Mouse (Mus musculus) ES-E14 (cell line): ENCODE measurements around the gene Unc13d. TPM values are rescaled to one million over a fixed set of nuclear protein-coding genes. Genes with fewer than 3 reads are reported as not detected.

ENCODE experiments used
- DNase-seq: peaks from one replicate; pipeline ENCODE4 v3.0.0-alpha.2; 2013; ENCODE audit warnings: low read depth, low spot score
- H3K27ac ChIP-seq: 2 replicates; pipeline ENCODE4 v1.5.1; 2012; ENCODE audit warnings: low read depth, mild to moderate bottlenecking, low read length, moderate library complexity, mixed read lengths; ENCODE audit not compliant: poor library complexity, insufficient read depth, severe bottlenecking
- H3K36me3 ChIP-seq: 2 replicates; pipeline ENCODE4 v1.6.1; 2012; ENCODE audit warnings: mild to moderate bottlenecking, low read length, moderate library complexity, mixed read lengths; ENCODE audit not compliant: control insufficient read depth, poor library complexity, insufficient read depth, severe bottlenecking
- H3K4me1 ChIP-seq, 2 experiments: fragments of 150-350 bp in 1 of 2; sonication (generic) in 1 of 2; 2 replicates each; pipeline ENCODE4 v1.6.1; 2012; ENCODE audit warnings: low read length in 2 of 2, mild to moderate bottlenecking in 1 of 2, mixed read lengths in 1 of 2; ENCODE audit not compliant: control insufficient read depth in 2 of 2, insufficient read depth in 2 of 2, poor library complexity in 1 of 2
- H3K4me3 ChIP-seq, 2 experiments: fragments of 150-350 bp in 1 of 2; sonication (generic) in 1 of 2; 2 replicates each; pipeline ENCODE4 v1.5.1; 2012; ENCODE audit warnings: low read length in 2 of 2, low read depth in 1 of 2, mild to moderate bottlenecking in 1 of 2, mixed read lengths in 1 of 2; ENCODE audit not compliant: insufficient read depth in 1 of 2, poor library complexity in 1 of 2, severe bottlenecking in 1 of 2
- H3K9ac ChIP-seq: 2 replicates; pipeline ENCODE4 v1.6.1; 2012; ENCODE audit warnings: low read depth, mild to moderate bottlenecking, low read length, mixed read lengths; ENCODE audit not compliant: poor library complexity, insufficient read depth, severe bottlenecking
- H3K9me3 ChIP-seq: fragments of 150-350 bp; sonication (generic); 2 replicates; pipeline ENCODE4 v1.6.1; 2012; ENCODE audit warnings: low read depth, mild to moderate bottlenecking, low read length; ENCODE audit not compliant: control insufficient read depth, insufficient read depth
- CHD2 ChIP-seq: IDR thresholded peaks from 2 replicates; pipeline ENCODE4 v1.6.1; 2014; ENCODE audit warnings: mild to moderate bottlenecking, low read depth, low read length, inconsistent platforms
- HCFC1 ChIP-seq: IDR thresholded peaks from 2 replicates; pipeline ENCODE4 v1.6.1; 2012; ENCODE audit warnings: low read length, inconsistent platforms, borderline replicate concordance; ENCODE audit not compliant: insufficient read depth
- MAFK ChIP-seq: IDR thresholded peaks from 2 replicates; pipeline ENCODE4 v1.6.1; 2014; ENCODE audit warnings: mild to moderate bottlenecking, low read depth, low read length, inconsistent platforms; ENCODE audit not compliant: insufficient read depth
- ZC3H11A ChIP-seq: IDR thresholded peaks from 2 replicates; pipeline ENCODE4 v1.6.1; 2012; ENCODE audit warnings: low read depth, mild to moderate bottlenecking, inconsistent platforms, low read length, borderline replicate concordance
- ZNF384 ChIP-seq: IDR thresholded peaks from 2 replicates; pipeline ENCODE4 v1.6.1; 2012; ENCODE audit warnings: low read depth, low read length, inconsistent platforms
- in situ Hi-C, 2 experiments: fragments of 600-800 bp; cut with MboI; formaldehyde crosslinking; loops; one replicate each; pipeline ENCODE4 v1.15.1; 2025; ENCODE audit warnings: low sequenced_read_pairs in 2 of 2, inconsistent platforms in 1 of 2; ENCODE audit not compliant: unreplicated experiment in 2 of 2
- total RNA-seq: library from RNA; depleted of rRNA; stranded (reverse); fragments of 300-350 nt; gene quantifications from 2 replicates; pipeline ENCODE4 v1.2.3, GENCODE M21; 2012; rRNA removed

Unc13d gene
- total RNA-seq, 1 experiment, result 13.3 TPM

- peaks cover 3% of the 10 kb centered on the region; the same call in 1 of the 2 replicates for H3K36me3 ChIP-seq
- H3K27ac ChIP-seq, result no peak overlapping the region
- TF ChIP-seq ZNF384, result no peak
- no peak for TF ChIP-seq CHD2
- TF ChIP-seq HCFC1, result no peak
- TF ChIP-seq MAFK, result no peak
- no peak for TF ChIP-seq ZC3H11A
- H3K9me3 ChIP-seq, result no peaks in the 10 kb centered on the region
- H3K4me1 ChIP-seq, result peaks cover 0 to 1% of the 10 kb centered on the region in 2 experiments; a peak in 2 of 4 replicates
- H3K9ac ChIP-seq, result peak overlapping the region; percentile 21; the same call in 1 of the 2 replicates
- peak overlapping the region; percentile 33 to 54 for H3K4me3 ChIP-seq
- DNase-seq, result peak; percentile 81
- in situ Hi-C loops, result no loop called here
Measured at GRCm38 (mm10) chr11:116018106-116018505, 59.7 kb downstream of the Unc13d start.

- Histone ChIP-seq H3K4me3 (no peak overlapping the region), H3K36me3 (peaks cover 10% of the 10 kb centered on the region), H3K9me3 (no peaks in the 10 kb centered on the region), H3K27ac (no peak overlapping the region), H3K9ac (no peak overlapping the region), H3K4me1 (peaks cover 2 to 13% of the 10 kb centered on the region in 2 experiments; a peak in 2 of 4 replicates)
- TF ChIP-seq ZC3H11A (no peak), HCFC1 (no peak), CHD2 (no peak)
- in situ Hi-C loops, result no loop called here
- no peak for DNase-seq
Measured at GRCm38 (mm10) chr11:116014821-116015220, 62.9 kb downstream of the Unc13d start.

GRCm38 (mm10) chr11:116012262-116012947 is 65.4 kb downstream of the Unc13d start, which contains the start of gene Galk1:
Gene Galk1 (minus strand): TSS chr11:116012719.
- peak within 1 kb of the TSS; percentile 92 for H3K9ac ChIP-seq
- H3K36me3 ChIP-seq, result peaks cover 31% of the 10 kb centered on the region
- H3K4me3 ChIP-seq, result peak within 1 kb of the TSS; percentile 78 to 96
- in situ Hi-C loops, result no loop called here
- peak within 1 kb of the TSS; percentile 61; the same call in 1 of the 2 replicates for H3K27ac ChIP-seq
- TF ChIP-seq MAFK (no peak), HCFC1 (no peak), CHD2 (no peak), ZC3H11A (no peak), ZNF384 (no peak)
- DNase-seq, result peak; percentile 91
- peaks cover 2 to 13% of the 10 kb centered on the region in 2 experiments; a peak in 2 of 4 replicates for H3K4me1 ChIP-seq
- H3K9me3 ChIP-seq, result no peaks in the 10 kb centered on the region

Other genes with a start within 250 kb of the Unc13d start
- gene Myo15b, start 219.6 kb downstream of the Unc13d start, total RNA-seq, result 4.6 and 7.7 TPM in 2 replicates
- gene Smim5, start 178.0 kb downstream of the Unc13d start, total RNA-seq, result 0.67 TPM in 1 of 2 replicates, not detected in the other
- 0.45 TPM in 1 of 2 replicates, not detected in the other for gene Smim6, start 165.9 kb downstream of the Unc13d start, total RNA-seq
- 52.1 and 63.5 TPM in 2 replicates for gene Sap30bp, start 144.7 kb downstream of the Unc13d start, total RNA-seq
- 28.0 and 40.8 TPM in 2 replicates for gene Recql5, start 144.5 kb downstream of the Unc13d start, total RNA-seq
- gene Itgb4, start 103.3 kb downstream of the Unc13d start, total RNA-seq, result 9.6 and 26.3 TPM in 2 replicates
- 144 and 195 TPM in 2 replicates for gene Galk1, start 65.2 kb downstream of the Unc13d start, total RNA-seq
- 504 and 729 TPM in 2 replicates for gene H3f3b, start 50.0 kb downstream of the Unc13d start, total RNA-seq
- gene Unk, start 47.6 kb downstream of the Unc13d start, total RNA-seq, result 32.5 and 39.6 TPM in 2 replicates
- 16.9 and 20.1 TPM in 2 replicates for gene Wbp2, start 9.0 kb upstream of the Unc13d start, total RNA-seq
- 2.0 and 3.3 TPM in 2 replicates for gene Trim47, start 49.2 kb upstream of the Unc13d start, total RNA-seq
- gene Trim65, start 53.2 kb upstream of the Unc13d start, total RNA-seq, result 0.31 and 0.42 TPM in 2 replicates
- 81.1 and 81.3 TPM in 2 replicates for gene Mrpl38, start 60.9 kb upstream of the Unc13d start, total RNA-seq
- 29.4 and 32.1 TPM in 2 replicates for gene Fbf1, start 90.2 kb upstream of the Unc13d start, total RNA-seq
- 17.0 and 19.1 TPM in 2 replicates for gene Ten1, start 120.9 kb upstream of the Unc13d start, total RNA-seq
- 11.2 and 16.5 TPM in 2 replicates for gene Acox1, start 121.1 kb upstream of the Unc13d start, total RNA-seq
- gene Evpl, start 160.1 kb upstream of the Unc13d start, total RNA-seq, result 2.9 and 4.5 TPM in 2 replicates
- 33.4 and 38.2 TPM in 2 replicates for gene Srp68, start 196.3 kb upstream of the Unc13d start, total RNA-seq
- gene Galr2, start 203.0 kb upstream of the Unc13d start, total RNA-seq, result 1.8 and 3.3 TPM in 2 replicates
- gene Exoc7, start 229.3 kb upstream of the Unc13d start, total RNA-seq, result 25.5 and 26.4 TPM in 2 replicates